Mouse (Mus musculus) CD4-positive, CD25-positive, alpha-beta regulatory T cell, adult 4 months (primary cell): ENCODE measurements around the gene Rcn3. TPM values are rescaled to one million over a fixed set of nuclear protein-coding genes. Genes with fewer than 3 reads are reported as not detected.
"Not testable (repeated sequence)": the region's sequence is repeated elsewhere in the genome, so short reads cannot be mapped to it uniquely, and the experiment has no call there.

Source experiments
- ATAC-seq: one replicate; pipeline ENCODE4 v1.8.0; 2017
- polyA plus RNA-seq, 2 experiments: library from polyadenylated mRNA; unstranded; fragments of 100-300 nt; shearing (Covaris generic); gene quantifications; one replicate each; pipeline ENCODE4 v1.2.1; 2017

Gene Rcn3
- polyA plus RNA-seq, 2 experiments from 2014 or later: 7.6 to 66.3 TPM

DNA sequence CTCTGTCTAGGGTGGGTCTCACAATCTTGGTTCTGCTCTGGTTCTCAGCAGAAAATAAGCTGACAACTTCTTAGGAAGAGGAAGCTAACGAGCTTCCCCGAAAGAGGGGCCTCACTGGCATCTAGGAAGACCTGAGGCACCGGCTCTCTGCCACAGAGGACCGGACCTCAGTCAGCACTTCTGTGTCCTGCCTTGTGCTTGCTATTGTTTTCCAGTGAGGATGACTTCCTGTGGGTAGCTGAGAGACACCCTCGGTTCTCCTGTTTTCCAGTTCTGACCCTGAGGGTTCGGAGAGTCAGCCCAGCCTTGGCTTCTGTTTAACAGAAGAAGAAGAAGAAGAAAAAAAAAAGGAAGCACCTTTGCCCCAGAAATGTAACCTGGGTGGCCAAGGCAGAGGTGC lies 5.5 kb upstream of the Rcn3 start:
- ATAC-seq: no peak

GRCm38 (mm10) chr7:45095965-45096364 lies 3.9 kb upstream of the Rcn3 start:
- not testable (repeated sequence) for ATAC-seq

- no peak for ATAC-seq
Observed at GRCm38 (mm10) chr7:45095367-45095766, 3.3 kb upstream of the Rcn3 start.

DNA sequence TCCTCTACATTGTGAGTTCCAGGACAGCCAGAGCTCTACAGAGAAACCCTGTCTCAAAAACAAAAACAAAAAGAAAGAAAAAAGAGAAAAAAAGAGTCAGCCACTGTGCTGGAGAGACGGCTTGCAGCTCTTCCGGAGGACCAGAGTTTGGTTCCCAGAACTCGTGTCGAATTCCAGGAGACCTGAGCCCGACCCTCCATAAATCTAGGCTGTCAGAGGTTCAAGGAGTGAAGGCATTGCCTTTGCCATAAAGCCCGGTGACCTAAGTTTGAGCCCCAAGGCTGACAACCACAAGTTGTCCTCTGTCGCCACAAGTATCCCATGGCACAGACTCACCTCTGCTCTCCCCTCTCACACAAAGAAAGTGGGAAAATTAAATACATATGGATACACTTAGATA lies 2.1 kb upstream of the Rcn3 start:
- no peak for ATAC-seq

DNA sequence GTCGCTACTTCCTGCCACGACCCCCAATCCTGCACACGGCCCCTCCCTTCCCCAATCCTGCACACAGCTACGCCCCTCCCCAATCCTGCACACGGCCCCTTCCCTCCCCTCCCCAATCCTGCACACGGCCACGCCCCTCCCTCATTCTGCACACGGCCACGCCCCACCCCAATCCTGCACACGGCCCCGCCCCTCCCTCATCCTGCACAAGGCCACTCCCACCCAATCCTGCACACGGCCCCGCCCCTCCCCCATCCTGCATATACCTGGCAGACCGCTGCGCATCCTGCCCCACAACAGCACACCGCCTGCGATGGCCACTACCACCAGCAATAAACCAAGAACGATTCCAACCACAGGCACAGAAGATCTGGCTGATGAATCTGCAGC lies 1.5 kb upstream of the Rcn3 start:
- peak; percentile 67 for ATAC-seq

GRCm38 (mm10) chr7:45092828-45093515 lies 951 bp upstream of the Rcn3 start:
- ATAC-seq: no peak

DNA sequence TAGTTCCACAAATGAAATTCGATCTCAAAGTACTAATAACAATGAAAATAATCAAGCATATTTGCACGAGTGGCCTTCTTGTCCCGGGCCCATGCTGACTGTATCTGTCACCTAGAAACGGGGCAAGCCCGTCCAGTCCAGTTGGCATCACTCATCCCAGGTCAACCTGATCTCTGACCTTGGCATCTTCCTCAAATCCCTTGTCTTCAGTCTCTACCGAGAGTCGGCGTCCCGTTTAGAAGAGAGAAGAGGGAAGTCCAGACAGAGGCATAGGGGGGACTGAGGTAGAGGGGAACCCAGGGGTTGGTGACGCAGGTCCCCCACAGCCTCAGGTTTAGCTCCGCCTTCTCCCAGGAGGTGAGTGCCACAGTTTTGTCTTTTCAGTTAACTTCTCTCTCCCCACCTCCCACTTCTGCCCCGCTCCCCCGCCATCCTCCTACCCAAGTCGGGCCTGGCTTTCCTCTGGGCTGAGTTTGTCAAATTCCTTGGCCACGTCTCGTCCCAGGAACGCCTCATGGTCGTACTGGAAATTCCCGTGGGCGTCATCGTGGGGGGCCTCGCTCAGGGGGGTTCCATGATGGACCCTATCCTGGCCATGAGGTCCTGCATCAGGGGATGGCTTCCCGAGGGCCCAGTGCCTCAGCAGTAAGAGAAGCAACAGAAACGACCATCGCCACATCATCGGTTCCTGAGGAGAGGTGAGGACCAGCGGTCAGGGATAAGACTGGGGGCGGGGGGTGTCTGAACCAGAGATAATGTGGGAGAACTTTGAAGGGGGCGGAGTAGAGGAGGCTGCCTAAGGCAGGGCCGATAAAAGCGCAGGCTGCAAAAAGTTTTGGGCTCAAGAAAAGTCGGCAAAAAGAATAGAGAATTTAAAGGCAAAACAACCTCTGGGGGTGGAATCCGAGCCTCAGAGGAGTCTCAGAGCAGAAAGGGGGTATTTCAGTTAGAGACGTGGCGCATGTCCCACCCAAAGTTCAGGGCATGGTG lies 725 bp downstream of the Rcn3 start:
- no peak for ATAC-seq

GRCm38 (mm10) chr7:45090251-45090977 lies 1.6 kb downstream of the Rcn3 start:
- peak; percentile 59 for ATAC-seq

DNA sequence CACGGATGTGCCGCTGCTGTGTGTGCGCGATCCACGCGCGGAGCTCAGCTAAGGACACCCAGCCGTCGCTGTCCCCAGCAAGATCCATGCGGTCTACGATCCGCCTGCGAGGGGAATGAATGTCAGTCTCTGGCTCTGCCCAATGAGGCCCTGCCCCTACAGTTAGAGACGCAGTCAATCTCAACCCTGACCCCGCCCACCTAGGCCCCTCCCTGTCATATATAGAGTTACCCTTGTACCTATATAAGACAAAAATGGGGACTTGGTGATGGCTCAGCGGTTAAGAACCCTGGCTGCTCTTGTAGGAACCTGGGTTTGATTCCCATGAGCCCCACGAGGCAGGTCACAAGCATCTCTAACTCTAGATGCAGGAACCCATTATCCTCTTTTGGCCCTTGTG lies 3.4 kb downstream of the Rcn3 start:
- ATAC-seq: no peak

DNA sequence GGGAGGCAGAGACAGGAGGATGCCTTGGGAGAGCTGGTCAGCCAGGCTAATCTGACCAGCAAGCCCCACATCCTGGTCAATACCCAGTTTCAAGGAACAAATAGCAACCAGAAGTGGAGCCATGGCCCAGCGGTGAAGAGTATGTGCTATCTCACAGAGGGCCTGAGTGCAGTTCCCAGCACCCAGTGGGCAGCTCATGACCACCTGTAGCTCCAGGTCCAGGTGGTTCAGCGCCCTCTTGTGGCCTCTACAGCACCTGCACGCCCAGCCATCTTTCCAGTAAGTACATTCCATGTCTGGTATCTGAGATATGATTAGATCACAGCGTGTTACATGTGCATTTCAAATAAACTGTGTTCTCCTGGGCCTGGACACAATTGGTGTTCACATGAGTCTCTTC lies 5.9 kb downstream of the Rcn3 start:
- ATAC-seq: no peak

DNA sequence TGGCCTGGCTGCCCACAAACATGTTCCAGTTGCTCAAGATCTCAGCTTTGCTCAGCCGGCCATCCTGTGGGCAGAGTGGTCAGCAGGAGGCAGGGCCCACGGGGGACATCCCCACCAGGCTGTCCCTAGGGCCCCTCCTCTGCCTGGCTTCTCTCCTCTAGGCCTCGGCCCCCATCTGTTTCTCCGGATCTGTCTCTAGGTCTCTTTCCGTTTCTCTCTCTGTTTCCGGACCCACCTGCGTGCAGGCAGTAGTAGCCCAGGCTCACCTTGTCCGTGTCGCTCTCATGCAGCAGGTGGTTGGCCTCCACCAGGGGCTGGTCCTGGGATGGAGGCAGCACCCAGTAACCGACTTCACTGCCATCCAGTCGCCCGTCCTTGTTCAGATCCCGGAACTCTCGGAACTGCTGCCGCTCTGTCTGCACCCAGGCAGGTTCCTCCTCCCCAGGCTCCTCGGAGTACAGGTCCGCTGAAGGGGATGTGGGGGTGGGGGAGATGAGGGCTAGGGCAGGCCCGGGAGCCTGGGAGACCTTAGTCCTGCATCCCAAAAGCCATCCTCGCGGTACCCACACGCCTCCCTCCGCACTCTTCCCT lies 8.6 kb downstream of the Rcn3 start:
- peak; percentile 53 for ATAC-seq

DNA sequence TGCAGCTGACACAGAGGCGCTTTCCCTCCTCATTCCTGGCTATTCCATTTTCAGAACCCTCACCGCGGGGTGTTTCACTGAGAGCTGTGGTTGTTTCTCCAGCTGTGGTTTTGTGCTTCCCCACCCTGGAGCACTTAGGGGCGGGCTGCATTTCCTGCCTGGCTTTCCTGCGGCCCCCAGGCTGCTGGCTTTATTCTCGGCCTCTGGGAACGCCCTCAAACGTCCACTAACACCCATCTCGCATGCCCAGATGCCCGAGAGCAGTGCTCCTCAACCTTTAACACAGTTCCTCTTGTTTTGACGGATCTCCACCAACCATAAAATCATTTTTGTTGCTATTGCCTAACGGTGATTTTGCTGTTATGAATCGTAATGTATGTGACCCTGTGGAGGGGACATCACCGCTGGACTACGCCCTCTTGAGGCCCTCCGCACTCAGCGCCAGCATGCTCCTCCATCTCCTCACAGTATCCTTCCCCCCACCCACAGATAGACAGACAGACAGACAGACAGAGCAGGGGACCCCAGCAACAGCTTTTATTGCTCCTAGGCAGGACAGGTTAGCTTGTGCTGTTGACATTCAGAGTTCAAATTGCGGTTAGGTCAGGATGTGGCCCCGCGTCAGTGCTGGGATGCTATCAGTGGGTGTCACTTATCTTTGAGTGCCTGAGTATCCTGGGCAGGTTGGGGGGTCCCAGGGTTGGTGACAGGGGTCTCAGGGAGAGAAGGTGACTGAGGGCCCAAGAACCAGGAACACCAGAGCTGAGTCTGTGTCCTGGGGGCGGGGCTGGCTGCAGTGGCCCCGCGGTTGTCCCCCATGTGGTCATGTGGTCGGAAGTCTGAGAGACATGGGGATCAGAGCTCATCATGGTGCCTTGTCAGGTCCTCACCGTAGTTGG lies 9.4 kb downstream of the Rcn3 start:
- ATAC-seq: peak; percentile 76

DNA sequence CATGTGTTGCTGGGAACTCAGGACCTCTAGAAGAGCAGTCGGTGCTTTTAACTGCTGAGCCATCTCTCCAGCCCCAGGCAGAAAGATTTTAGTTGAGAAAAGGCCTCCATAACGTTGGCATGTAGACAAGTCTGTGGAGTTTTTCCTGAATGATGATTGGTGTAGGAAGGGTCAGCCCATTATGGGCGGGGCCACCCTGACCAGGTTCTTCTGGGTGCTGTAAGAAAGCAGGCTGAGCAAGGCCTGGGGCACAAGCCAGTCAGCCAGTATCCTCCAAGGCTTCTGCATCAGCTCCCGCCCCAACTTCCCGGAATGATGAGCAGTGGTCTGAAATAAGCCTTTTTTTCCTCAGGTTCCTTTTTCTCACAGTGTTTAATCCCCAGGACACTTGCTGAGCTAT lies 11.0 kb downstream of the Rcn3 start:
- ATAC-seq: no peak

DNA sequence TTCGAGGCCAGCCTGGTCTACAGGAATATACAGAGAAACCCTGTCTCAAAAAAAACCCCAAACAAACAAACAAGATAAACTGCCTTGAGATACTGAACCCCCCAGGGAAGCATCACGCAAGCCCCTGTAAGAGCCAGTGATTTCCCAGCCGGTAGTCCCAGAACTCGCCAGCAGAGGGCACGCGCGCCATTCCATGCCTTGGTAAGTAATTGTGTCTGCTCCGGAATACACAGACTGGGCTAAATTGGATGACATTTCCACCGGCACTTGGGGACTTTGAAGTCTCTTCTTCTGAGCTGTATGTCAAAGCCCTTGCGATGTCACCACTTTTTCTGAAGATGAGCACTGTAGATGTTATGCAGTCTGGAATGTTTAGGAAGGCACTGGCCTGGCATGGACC lies 12.2 kb downstream of the Rcn3 start:
- ATAC-seq: peak; percentile 57

DNA sequence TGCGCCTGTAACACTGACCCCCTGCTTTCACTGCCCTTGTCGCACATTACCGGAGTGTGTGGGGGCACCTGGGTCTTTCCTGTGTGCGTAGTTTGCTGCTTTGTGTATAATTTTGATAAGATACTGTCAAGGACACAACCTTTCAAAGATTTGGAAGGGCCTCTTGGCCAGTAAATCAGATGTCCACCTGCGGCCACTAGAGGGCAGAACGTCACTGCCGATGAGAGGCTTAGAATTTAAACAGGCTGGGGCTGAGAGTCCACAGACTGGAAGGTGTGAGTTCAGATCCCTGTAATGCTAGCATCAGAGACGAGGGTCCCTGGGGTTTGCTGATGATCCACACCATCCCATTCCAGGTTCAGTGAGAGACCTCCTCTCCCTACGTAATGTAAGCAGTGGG lies 13.5 kb downstream of the Rcn3 start:
- no peak for ATAC-seq

DNA sequence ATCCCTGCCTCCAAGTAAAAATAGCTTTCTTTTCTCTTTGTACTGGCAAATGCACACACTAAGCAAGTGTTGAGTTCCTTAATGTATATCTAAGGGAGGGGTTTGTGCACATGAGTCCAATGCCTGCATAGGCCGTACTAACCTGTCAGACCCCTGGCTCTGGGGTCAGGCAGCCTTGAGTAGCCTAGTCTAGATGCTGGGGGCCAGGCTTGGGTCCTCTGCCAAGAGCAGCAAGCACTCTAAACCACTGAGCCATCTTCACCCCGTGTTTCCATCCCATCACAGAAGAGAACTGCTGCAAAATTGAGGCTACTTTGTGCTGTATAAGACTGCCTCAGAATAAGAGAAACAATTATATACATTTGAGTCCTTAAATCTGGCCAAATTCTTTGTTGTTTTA lies 14.2 kb downstream of the Rcn3 start:
- ATAC-seq: no peak

- ATAC-seq: no peak
Observed at GRCm38 (mm10) chr7:45077322-45077721, 14.7 kb downstream of the Rcn3 start.

- ATAC-seq: no peak
Observed at GRCm38 (mm10) chr7:45076501-45076900, 15.5 kb downstream of the Rcn3 start.

GRCm38 (mm10) chr7:45075405-45075804 lies 16.6 kb downstream of the Rcn3 start:
- ATAC-seq: no peak

DNA sequence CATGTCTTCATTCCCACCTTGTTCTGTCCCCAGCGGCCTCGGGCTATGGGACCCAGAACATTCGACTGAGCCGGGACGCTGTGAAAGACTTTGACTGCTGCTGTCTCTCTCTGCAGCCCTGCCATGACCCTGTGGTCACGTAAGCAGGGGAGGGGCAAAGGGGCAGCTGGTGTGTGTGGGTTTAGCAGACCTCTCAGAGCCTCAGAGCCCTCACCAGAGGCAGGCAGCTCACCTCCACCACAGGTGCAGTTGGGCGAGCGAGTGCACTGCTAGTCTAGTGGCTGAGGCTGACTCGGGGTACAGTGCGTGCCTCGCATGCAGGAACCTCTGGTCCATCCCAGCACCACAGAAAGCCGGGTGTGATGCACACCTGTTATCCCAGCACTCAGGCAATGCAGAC lies 18.1 kb downstream of the Rcn3 start:
- ATAC-seq: no peak

- ATAC-seq: no peak
Observed at GRCm38 (mm10) chr7:45073171-45073707, 18.8 kb downstream of the Rcn3 start.
